Mouse (Mus musculus): Measurements from ENCODE around the gene Ints14. TPM values are rescaled to one million over a fixed set of nuclear protein-coding genes. Genes with fewer than 3 reads are reported as not detected.
A peak's percentile ranks its signal among the peaks of the same experiment; 100 is the strongest.
"Not testable (repeated sequence)": the region's sequence is repeated elsewhere in the genome, so short reads cannot be mapped to it uniquely, and the experiment has no call there.

The Ints14 gene
- polyA plus RNA-seq, 2 experiments, result 14.8 to 23.3 TPM

DNA sequence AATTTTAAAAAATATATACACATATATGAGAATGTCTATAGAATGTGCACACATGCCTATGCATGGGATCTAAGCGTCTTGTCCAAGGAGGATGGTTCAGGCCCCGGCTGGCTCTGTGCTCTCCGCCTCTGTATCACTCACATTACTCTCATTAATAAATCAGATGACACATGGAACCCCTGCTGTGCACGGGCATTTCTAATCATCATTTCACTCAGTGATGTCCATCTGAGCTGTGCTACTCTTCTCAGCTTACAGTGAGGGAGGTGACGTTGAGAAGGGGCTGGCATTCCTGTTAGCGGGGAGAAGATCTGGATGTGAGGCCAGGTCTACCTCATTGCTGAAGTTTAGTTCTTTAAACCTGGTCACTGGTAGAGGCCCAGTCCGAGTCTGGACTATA lies 66.5 kb downstream of the Ints14 start:
- no peak overlapping the region for H3K27ac ChIP-seq
- TF ChIP-seq CTCF (IDR thresholded peaks at IDR 0.05; ENCODE audit: low read depth) (no peak), EP300 (IDR thresholded peaks at IDR 0.05; ENCODE audit: low read depth) (no peak)
- no peak for DNase-seq (ENCODE audit: low read depth in 3 of 3, low spot score in 3 of 3)
- H3K9ac ChIP-seq (replicated peaks), result no peak overlapping the region
- H3K4me3 ChIP-seq (ENCODE audit: insufficient read depth in 1 of 2, low read depth in 2 of 2, low read length in 2 of 2), result no peak overlapping the region
- peaks cover 2 to 12% of the 10 kb centered on the region in 2 experiments for H3K4me1 ChIP-seq (replicated peaks; ENCODE audit: control insufficient read depth in 2 of 2, insufficient read depth in 2 of 2, low read length in 1 of 2)
- ATAC-seq (ENCODE audit: insufficient read depth), result no peak
- H3K36me3 ChIP-seq (replicated peaks; ENCODE audit: control insufficient read depth, insufficient read depth, low read depth), result no peaks in the 10 kb centered on the region
- H3K4me2 ChIP-seq (ENCODE audit: low read depth), result no peak overlapping the region
- 75% methylated on average over 7 of the region's 7 CpGs for WGBS (ENCODE audit: insufficient replicate concordance)
- H3K9me3 ChIP-seq (ENCODE audit: control insufficient read depth, low read length), result no peaks in the 10 kb centered on the region
- H3K27me3 ChIP-seq (ENCODE audit: control insufficient read depth, insufficient read depth, low read length), result no peaks in the 10 kb centered on the region

DNA sequence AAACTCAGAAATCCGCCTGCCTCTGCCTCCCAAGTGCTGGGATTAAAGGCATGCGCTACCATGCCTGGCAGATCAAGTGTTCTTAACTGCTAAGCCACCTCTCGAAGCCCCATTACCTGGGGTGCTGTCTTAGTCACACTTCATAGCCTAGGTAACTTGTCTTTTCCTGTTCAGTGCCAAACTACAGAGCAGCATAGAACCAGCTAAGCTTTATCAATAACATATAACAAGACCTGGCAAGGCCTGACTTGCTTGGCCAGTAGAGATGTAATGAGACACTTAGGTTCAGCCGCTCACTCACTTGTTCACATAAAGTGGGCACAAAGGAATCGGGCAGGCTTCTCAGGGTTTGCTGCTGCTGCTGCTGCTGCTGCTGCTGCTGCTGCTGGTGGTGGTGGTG lies 67.6 kb downstream of the Ints14 start:
- Histone ChIP-seq H3K4me2 (ENCODE audit: low read depth) (no peak overlapping the region), H3K9me3 (ENCODE audit: control insufficient read depth, low read length) (no peaks in the 10 kb centered on the region), H3K36me3 (replicated peaks; ENCODE audit: control insufficient read depth, insufficient read depth, low read depth) (no peaks in the 10 kb centered on the region), H3K9ac (replicated peaks) (no peak overlapping the region), H3K4me1 (replicated peaks; ENCODE audit: control insufficient read depth in 2 of 2, insufficient read depth in 2 of 2, low read length in 1 of 2) (peaks cover 2 to 7% of the 10 kb centered on the region in 2 experiments), H3K27ac (no peak overlapping the region), H3K27me3 (ENCODE audit: control insufficient read depth, insufficient read depth, low read length) (no peaks in the 10 kb centered on the region), H3K4me3 (ENCODE audit: insufficient read depth in 1 of 2, low read depth in 2 of 2, low read length in 2 of 2) (no peak overlapping the region)
- 71% methylated on average over 5 of the region's 5 CpGs for WGBS (ENCODE audit: insufficient replicate concordance)
- no peak for ATAC-seq (ENCODE audit: insufficient read depth)
- no peak for DNase-seq (ENCODE audit: low read depth in 3 of 3, low spot score in 3 of 3)
- TF ChIP-seq CTCF (IDR thresholded peaks at IDR 0.05; ENCODE audit: low read depth) (no peak), EP300 (IDR thresholded peaks at IDR 0.05; ENCODE audit: low read depth) (no peak)

DNA sequence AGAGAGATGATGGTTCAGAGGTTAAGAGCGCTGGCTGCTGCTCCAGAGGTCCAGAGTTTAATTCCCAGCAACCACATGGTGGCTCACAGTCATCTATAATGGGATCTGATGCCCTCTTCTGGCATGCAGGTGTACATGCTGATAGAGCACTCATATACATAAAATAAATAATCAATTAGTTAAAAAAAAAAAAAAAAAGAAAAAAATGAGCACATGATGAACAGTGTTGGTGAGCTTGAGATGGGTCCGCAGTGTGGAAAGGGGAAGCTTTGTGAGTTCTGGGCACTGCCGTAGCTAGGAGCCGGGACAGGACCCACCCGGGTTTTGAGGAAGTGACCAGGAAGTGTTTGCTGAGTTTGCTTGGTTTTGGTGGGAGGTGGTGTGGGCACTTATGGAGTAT lies 70.7 kb downstream of the Ints14 start:
- H3K36me3 ChIP-seq (replicated peaks; ENCODE audit: control insufficient read depth, insufficient read depth, low read depth); DNase-seq (ENCODE audit: low read depth in 3 of 3, low spot score in 3 of 3); H3K27me3 ChIP-seq (ENCODE audit: control insufficient read depth, insufficient read depth, low read length); H3K27ac ChIP-seq; H3K9me3 ChIP-seq (ENCODE audit: control insufficient read depth, low read length); H3K9ac ChIP-seq (replicated peaks); ATAC-seq (ENCODE audit: insufficient read depth): not testable (repeated sequence)
- Histone ChIP-seq H3K4me2 (ENCODE audit: low read depth) (peak overlapping the region; percentile 64), H3K4me1 (replicated peaks; ENCODE audit: control insufficient read depth in 2 of 2, insufficient read depth in 2 of 2, low read length in 1 of 2) (peaks cover 11 to 12% of the 10 kb centered on the region in 2 experiments), H3K4me3 (ENCODE audit: insufficient read depth in 1 of 2, low read depth in 2 of 2, low read length in 2 of 2) (peak overlapping the region in 1 of 2 experiments; percentile 18; a peak in 1 of 4 replicates)
- TF ChIP-seq CTCF (IDR thresholded peaks at IDR 0.05; ENCODE audit: low read depth), result peak; percentile 39
- 28% methylated on average over 5 of the region's 5 CpGs for WGBS (ENCODE audit: insufficient replicate concordance)

DNA sequence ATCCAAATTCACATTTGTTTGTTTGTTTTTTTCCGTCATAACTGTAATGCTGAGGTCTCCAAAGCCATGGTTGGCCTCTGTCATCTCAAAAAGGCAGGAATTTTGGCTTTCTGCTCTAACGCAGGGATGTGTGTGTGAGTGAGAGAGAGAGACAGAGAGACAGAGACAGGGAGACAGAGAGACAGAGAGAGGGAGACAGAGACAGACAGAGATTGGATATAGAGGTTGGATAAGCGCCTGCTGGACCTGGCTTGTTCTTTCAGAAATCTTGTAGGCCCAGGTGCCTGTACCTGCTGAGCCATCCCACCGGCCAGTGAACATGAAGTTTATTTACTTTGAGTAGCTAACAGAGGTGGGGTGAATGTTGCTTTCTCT lies 71.2 kb downstream of the Ints14 start:
- H3K4me3 ChIP-seq (ENCODE audit: insufficient read depth in 1 of 2, low read depth in 2 of 2, low read length in 2 of 2), result peak overlapping the region; percentile 50 to 100
- WGBS (ENCODE audit: insufficient replicate concordance), result 19% methylated on average over 4 of the region's 4 CpGs
- H3K9me3 ChIP-seq (ENCODE audit: control insufficient read depth, low read length), result no peaks in the 10 kb centered on the region
- TF ChIP-seq EP300 (IDR thresholded peaks at IDR 0.05; ENCODE audit: low read depth) (no peak), CTCF (IDR thresholded peaks at IDR 0.05; ENCODE audit: low read depth) (no peak)
- peaks cover 6% of the 10 kb centered on the region for H3K36me3 ChIP-seq (replicated peaks; ENCODE audit: control insufficient read depth, insufficient read depth, low read depth)
- ATAC-seq (ENCODE audit: insufficient read depth) (peak; percentile 45), DNase-seq (ENCODE audit: low read depth in 3 of 3, low spot score in 3 of 3) (no peak)
- H3K9ac ChIP-seq (replicated peaks), result peak overlapping the region; percentile 50
- H3K27me3 ChIP-seq (ENCODE audit: control insufficient read depth, insufficient read depth, low read length), result no peaks in the 10 kb centered on the region
- peaks cover 11 to 12% of the 10 kb centered on the region in 2 experiments for H3K4me1 ChIP-seq (replicated peaks; ENCODE audit: control insufficient read depth in 2 of 2, insufficient read depth in 2 of 2, low read length in 1 of 2)
- peak overlapping the region; percentile 35 for H3K27ac ChIP-seq
- peak overlapping the region; percentile 64 for H3K4me2 ChIP-seq (ENCODE audit: low read depth)

DNA sequence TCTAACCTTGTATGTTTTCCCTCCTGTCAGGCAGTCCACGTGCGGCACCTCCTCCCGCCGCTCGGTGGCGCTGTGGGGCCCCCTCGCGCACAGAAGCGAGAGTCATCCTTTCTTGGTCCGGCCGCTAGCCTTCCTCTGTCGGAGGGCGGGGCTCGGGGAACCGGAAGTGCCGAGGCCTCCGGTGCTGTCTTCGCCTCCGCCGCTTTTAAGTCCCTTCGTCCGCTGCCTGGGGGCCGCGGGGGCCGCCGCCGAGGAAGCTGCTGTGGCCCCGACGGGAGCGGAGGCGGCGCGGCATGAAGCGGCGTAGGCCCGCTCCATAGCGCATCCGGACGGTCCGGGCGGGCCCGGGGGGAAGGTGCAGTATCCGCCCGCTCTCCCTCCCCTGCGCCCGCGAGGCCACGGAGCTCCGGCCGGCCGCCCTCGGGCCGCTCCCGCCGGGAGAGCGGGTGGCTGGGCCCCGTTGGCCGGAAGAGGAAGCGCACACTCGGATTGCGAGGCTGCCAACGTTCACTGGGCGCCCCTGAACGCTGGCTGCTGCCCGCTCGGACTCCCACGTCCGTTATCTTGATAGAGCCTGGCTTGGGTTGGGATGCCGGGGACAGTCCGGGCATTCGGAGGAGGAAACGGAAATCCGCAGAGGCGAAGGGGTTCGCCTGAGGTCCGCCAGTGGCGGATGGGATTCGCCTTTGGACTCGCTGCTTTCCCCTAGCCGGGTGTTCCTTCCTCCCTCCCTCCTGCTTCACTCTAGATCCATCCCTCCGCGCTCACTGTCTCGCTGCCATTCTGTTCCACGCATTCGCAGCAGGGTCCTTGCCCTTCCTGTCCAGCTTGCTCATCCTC lies 71.8 kb downstream of the Ints14 start, which contains the start of gene Dpp8:
Gene Dpp8, plus strand, starts transcription at position 146 of the 840 bp plus-strand sequence.
- DNase-seq (ENCODE audit: low read depth in 3 of 3, low spot score in 3 of 3) (peak; percentile 89 to 93 (median 90)), ATAC-seq (ENCODE audit: insufficient read depth) (peak; percentile 94)
- Histone ChIP-seq H3K4me3 (ENCODE audit: insufficient read depth in 1 of 2, low read depth in 2 of 2, low read length in 2 of 2) (peak within 1 kb of the TSS; percentile 93 to 100), H3K36me3 (replicated peaks; ENCODE audit: control insufficient read depth, insufficient read depth, low read depth) (peaks cover 12% of the 10 kb centered on the region), H3K27me3 (ENCODE audit: control insufficient read depth, insufficient read depth, low read length) (no peaks in the 10 kb centered on the region), H3K9me3 (ENCODE audit: control insufficient read depth, low read length) (no peaks in the 10 kb centered on the region), H3K4me2 (ENCODE audit: low read depth) (peak within 1 kb of the TSS; percentile 73), H3K27ac (peak within 1 kb of the TSS; percentile 84), H3K4me1 (replicated peaks; ENCODE audit: control insufficient read depth in 2 of 2, insufficient read depth in 2 of 2, low read length in 1 of 2) (peaks cover 11 to 12% of the 10 kb centered on the region in 2 experiments), H3K9ac (replicated peaks) (peak within 1 kb of the TSS; percentile 100)
- TF ChIP-seq EP300 (IDR thresholded peaks at IDR 0.05; ENCODE audit: low read depth) (no peak), CTCF (IDR thresholded peaks at IDR 0.05; ENCODE audit: low read depth) (peak; percentile 99)
- WGBS (ENCODE audit: insufficient replicate concordance), result 0% methylated on average over 85 of the region's 85 CpGs
